Mouse (Mus musculus): ENCODE data around the gene Atp1b2.

Atp1b2 gene

DNA sequence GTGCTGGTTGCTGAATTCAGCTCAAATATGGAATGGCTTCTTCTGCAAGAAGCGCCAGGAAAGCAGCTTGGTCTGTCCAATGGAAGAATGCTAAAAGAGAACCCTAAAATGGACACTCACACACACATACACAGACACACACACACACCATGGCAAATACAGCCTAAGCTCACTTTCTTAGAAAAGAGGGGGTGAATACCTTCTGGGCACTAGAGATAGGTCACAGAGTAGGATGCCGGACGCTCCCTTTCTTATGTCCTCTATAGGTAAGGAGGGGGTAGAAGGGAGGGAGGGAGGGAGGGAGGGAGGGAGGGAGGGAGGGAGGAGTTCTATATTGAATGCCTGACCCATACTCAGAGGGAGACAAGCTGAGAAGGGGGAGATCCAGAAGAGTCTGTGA, 2.8 kb upstream of the Atp1b2 start:
- no peak for DNase-seq (ENCODE audit: low spot score in 2 of 2)

DNA sequence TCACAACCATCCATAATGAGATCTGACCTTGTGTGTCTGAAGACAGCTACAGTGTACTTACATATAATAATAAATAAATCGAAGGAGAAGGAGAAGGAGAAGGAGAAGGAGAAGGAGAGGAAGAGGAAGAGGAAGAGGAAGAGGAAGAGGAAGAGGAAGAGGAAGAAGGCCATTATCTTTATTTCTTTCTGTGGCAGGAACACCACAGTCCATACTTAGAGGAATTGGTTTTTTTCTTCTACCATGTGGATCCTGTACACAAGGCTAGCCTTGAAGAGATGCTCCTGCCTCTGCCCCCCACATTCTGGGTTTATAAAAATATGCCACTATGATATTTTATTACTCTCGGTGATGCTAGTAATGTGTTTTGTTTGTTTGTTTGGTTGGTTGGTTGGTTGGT, 1.1 kb upstream of the Atp1b2 start:
- no peak for DNase-seq (ENCODE audit: low spot score in 2 of 2)

DNA sequence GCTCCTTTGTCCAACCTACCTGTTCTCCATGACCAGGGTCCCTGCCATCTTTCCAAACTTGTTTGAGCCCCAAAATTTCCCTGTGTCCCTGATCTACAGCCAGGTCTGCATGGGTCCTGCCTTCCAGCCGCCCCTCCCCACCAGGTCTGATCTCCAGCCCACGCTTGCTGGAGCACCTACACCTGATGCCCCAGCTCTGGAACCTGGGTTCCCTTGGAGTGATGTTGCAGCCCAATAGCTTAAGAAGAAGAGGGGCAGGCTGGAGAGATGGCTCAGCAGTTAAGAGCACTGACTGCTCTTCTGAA, 701 bp upstream of the Atp1b2 start:
- DNase-seq (ENCODE audit: low spot score in 2 of 2): no peak

DNA sequence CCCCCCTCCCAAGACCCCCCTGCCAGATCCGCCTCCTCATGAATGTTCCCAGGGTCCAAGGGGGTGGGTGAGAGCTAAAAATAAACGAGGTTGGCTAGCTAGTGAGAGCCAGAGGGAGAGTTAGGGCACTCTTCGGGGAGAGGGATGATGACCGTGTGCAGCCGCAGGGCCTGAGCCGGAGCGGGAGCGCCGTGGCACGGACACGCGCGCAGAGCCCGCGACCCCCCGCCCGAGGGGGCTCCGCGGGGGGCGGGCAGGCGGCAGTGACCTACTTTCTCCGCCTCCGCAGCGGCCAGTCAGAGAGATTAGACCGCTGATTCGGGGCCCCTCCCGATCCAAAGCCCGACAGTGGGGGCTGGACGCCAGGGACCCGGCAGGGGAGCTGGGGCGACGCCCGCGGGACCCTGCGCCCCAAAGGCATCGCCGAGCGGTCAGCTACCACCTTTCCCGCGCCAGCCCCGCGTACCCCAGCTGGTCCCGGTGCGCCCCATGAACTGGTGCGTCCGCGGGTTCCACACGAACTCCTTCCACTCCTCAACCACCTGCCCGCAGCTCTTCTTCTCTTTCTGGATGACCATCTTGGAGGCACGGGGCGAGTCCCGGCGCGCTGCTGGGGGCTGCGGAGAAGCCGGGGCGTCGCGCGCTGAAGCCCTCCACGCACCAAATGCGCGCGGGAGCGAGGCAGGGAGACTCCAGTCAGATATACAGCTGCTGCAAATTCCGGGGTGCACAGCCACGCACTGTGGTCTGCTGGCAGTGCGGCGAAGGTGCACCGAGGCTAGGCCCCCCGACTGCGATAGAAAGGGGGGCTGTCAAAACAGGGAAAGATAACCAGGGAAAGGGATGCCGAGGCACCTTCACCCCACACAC, 712 bp downstream of the Atp1b2 start:
- no peak for DNase-seq (ENCODE audit: low spot score in 2 of 2)

DNA sequence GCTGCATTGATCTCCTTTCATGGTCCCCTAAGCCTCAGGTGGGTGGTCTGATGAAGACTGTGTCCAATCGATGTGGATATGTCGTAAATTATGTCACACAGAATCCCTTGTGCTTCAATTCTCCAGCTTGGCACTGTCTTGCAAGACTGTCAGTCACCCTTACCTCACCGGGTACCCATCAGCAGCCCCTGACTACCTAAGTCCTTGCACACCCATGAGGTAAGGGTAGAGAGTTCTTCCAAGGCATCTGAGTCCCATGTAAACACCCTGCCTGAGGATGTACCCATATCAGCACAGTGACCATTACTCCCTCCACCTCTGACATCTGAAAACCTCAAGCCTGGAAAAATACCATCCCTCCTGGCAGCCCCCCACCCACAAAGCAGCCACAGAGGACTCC, 1.4 kb downstream of the Atp1b2 start:
- DNase-seq (ENCODE audit: low spot score in 2 of 2): no peak

DNA sequence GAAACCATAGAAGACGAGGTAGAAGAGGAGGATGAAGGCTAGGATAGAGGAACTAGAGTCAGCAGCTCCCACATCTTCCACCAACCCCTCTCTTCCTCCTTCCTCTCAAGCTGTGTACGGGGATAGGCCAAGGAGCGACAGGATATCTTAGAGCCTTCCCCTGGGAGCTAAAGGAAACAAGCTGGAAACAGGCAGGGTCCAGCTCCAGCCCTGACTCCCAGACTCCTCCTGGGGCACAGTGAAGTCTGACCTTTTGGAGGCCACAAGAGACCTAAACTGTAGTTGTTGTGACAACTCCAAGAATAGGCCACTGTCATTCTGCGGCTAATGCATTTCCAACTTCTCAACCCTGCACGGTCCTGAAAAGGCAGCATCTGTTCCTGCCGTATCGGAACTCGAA, 2.2 kb downstream of the Atp1b2 start:
- DNase-seq (ENCODE audit: low spot score in 2 of 2): no peak

DNA sequence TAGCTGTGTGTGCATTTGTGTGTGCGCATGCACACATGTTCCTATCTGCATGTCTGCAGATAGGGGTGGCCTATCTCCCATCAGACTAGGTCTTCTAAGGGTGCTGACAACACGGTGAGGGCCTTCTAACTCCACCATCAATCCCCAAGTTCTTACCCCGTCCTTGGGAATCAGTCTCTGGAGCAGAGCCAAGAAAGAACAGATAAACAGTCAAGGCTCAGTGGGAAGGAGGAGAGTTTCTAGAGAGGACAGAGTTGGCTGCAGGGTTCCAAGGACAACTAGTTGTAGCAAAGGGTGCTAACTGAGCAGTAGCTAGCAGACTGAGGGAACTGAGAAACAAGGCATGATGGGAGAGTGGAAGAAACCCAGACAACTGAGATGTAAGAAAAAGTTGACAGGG, 4.0 kb downstream of the Atp1b2 start:
- no peak for DNase-seq (ENCODE audit: low spot score in 2 of 2)

DNA sequence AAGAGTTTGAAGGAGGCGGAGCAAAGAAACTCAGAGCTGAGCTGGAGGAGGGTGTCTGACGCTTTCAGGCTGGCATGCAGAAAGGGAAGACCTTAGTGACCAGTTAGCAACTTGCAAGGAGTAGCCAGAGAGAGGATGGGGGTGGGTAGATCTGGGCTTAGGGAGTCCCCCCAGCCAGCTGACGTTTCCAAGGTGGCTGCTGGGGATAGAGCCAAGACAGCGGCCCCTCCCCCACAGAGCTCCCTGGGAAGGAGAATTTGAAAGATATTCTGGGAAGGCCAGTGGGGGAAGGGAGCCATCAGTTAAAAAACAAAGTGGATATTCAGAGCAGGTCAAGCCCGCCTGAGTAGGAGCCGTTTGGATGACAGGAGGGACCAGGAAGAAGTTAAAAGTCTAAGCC, 5.6 kb downstream of the Atp1b2 start:
- peak; percentile 51 to 58 for DNase-seq (ENCODE audit: low spot score in 2 of 2)

DNA sequence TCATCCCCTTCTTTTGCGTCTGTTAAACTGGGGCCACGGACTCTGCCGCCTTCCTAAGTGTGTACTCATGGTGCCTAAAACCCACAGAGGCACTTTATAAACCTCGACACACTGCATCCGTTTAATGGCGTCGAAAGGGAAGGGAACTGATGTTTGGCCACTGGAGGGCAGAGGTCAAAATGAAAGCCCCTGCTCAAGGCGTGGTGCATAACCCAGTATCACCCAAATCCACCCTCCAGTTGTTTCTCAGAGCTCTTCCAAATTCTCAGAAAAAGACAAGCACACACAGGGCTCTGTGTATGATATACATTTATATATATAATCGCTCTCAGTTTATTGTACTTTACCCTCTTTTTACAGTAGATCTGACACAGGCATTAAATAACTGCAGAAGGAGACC, 6.3 kb downstream of the Atp1b2 start:
- no peak for DNase-seq (ENCODE audit: low spot score in 2 of 2)

DNA sequence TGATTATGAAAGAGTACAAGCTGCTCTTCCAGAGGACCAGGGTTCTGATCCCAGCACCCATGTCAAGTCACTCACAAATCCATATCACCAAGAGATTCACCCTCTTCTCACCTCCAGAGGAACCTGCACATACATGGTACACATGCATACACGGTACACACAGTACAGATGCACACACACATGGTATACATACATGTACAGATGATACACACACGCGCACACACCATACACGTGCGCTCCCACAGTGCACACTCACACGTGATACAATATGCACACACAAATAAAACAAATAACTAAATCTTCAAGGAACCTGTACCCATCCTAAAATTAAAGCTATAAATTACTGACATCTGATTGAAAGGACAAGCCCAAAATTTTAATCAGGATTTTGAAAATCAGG, 10.9 kb downstream of the Atp1b2 start:
- no peak for DNase-seq (ENCODE audit: low spot score in 2 of 2)

DNA sequence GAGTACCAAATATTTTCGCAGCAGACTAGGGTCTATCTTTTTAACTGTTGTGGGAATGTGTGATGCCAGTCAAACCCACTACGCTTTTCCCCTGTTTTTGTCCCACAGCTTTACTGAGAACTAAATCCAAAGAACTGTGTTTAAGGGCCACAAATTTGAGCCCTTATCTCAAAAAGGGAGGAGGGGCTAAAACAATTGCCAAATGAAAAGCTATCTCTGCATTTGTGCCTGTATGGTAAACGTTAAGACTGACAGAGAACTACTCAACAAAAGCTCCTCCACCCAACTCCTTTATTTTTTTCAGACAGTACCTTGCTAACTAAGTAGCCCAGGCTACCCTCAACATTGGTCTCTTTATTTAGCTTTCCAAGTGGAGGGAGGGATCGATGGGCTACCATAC, 12.9 kb downstream of the Atp1b2 start:
- DNase-seq (ENCODE audit: low spot score in 2 of 2): no peak

DNA sequence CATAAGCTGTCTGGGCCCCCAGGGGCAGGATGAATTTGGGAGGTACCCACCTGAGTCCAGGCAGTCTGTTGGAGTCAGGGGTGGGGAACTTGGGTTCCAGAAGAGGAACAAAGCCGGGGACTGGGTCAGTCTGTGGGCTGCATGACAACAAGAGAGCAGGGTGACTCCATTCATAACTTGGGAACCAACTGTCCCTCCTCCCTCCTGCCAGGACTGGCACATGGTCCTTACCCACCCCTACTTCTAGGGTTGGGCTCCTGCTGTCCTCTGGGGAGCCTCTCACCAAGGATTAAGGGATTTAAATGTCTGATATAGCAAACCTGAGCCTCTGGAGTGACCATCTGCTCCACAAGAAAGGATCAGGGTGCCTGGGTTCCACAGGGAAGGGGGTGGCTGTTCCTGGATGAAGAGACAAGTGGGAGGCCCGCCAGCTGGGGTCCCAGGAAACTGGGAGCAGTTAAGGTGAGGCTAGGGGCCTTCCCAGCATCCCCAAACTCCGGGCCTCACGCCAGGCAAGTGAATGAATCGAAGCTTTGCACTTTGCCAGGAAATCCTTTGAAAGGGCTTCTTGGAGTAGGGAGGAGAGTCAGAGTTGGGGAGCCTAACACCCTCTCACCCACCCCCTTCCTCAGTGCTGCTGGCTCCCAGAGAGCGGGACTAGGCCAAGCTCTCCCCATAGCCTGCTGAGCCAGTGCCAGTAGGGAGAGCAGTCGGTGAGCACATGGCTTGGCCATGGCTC, 13.7 kb downstream of the Atp1b2 start:
- peak; percentile 58 to 67 for DNase-seq (ENCODE audit: low spot score in 2 of 2)

DNA sequence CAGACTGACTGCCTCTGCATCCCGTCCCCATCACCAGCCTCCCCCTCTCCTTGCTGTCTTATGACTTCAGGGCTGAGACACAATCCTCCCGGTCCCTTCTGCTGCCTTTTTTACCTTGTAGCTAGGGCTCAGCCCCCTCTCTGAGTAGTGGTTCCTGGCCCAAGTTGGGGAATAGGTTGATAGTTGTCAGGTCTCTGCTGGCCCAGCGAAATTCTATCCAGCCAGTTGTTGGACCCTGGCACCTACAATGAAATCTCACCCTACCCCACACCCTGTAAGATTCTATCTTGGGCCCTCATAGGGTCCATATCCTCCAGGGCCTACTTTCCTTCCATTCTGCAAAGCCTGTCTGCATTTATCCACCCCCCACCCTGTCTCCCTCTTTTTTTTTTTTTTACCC, 14.3 kb downstream of the Atp1b2 start:
- DNase-seq (ENCODE audit: low spot score in 2 of 2): no peak

DNA sequence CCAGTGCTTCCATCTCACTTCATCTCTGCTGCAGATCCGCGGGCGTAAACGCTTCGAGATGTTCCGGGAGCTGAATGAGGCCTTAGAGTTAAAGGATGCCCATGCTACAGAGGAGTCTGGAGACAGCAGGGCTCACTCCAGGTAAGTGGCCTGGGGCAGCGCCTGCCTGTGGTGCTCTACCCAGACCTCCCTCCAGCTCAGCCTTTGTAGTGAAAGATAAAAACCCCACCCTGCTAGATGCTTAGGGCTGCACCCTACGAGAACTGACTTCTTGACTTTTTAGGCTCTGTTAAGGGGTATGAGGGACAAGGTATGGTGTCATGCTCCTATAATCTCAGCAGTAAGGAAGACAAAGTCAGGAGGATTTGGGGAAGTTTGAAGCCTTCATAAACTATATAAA, 15.1 kb downstream of the Atp1b2 start:
- DNase-seq (ENCODE audit: low spot score in 2 of 2): no peak

DNA sequence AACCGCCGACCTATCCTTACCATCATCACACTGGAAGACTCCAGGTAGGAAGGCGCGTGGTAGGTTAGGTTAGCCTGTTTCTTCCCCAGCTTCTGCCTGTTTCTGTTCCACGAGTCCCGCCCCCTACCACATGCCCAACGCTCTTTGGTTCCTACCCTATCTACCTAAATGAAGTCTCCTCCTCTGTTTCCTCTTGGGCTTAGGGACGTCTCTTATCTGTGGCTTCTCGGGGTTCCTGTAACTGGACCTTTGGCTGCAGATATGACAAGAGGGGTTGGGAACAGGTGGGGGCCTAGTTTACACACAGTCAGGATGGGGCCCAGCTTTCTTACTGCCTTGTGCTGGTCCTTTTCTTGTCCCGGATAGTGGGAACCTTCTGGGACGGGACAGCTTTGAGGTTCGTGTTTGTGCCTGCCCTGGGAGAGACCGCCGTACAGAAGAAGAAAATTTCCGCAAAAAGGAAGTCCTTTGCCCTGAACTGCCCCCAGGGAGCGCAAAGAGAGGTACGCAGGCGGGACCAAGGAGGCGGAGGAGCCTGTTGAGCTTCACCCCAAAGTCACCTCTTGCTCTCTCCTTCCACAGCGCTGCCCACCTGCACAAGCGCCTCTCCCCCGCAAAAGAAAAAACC, 16.4 kb downstream of the Atp1b2 start:
- DNase-seq (ENCODE audit: low spot score in 2 of 2): no peak

DNA sequence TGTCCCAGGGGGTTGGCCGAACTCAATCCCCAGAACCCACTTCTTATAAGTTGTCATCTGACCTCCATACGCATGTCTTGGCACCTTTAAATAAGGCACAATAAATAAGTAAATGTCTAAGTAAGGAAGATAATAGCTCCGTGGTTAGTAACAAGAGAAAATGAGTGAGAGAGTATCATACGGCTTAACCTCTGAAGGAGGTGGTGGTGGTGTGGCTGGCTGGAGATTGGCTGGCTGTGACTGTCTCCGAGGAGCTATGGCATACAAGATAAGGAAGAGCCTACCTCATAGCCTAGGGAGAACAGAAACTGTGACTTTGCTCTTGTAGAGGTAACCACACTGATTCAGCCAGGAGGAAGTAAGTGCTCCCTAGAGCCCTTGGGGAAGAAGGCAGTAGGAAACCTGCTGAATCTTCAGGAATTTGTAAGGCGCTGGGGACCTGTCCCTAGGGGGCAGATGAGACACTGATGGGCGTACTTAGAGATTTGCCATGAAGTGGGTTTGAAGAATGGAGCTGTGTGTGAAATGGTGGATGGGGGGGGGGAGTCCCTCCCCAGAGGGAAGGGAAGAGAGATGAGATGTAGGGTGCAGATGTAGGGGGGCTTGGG, 19.9 kb downstream of the Atp1b2 start:
- no peak for DNase-seq (ENCODE audit: low spot score in 2 of 2)

DNA sequence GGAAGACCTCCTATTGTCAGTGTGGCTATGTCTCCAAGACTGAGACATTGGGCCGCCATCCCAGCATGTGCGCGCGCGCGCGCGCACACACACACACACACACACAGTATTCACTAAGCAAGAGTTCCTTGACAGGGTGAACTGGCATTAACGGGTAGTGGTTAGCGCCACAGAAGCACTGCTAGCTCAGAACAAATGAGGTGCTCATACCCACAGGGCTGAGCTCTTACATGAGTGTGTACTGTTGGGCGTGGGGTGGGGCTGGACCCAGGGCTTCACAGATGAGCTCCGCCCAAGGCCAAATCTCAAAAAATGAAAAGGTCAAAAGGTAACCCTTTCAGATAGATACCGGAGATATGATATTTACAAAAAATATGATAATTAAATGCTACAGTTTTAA, 20.8 kb downstream of the Atp1b2 start:
- DNase-seq (ENCODE audit: low spot score in 2 of 2): no peak

DNA sequence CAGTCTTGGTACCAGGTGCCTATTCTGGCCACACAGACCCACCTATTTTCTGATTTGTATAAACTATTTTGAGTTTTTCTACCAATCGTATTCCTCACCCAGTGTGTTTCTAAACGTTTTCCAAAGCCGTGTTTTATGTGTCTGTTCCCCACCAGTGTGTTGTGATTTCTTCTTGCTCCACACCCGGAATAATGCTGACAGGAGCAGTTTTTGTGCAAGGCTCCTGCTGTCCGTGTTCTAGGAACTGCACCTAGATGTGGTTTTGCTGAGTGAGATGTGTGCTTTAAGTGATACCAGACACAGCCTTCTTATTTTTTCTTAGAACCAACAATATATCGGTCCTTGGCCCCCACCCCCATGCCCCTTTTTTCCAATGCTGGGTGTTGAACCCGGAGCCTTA, 21.7 kb downstream of the Atp1b2 start:
- no peak for DNase-seq (ENCODE audit: low spot score in 2 of 2)

DNA sequence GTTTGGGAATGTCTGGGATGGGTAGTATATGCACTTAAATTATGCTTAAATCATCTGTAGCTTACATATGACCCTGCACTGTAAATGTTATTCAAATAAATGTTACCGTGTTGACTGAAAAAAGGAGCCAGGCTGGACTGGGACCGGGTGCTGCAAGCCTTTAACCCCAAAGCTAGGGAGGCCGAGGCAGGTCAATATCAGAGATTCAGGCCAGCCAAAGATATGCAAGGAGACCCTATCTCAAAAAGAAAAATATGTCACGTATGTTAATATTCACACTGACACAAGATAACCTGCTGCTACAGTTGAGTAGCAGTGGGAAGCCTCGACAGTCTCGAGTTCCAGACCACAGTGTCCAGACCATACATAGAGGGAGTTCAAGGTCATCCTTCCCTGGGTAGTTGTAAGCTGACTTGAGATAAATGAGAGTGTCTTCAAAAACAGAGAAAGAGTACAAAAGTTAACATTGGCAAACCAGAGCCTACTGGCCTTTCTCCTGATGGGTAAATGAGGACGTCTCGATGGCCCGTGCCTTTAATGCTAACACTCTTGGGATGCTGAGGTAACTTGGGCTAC, 23.4 kb downstream of the Atp1b2 start:
- no peak for DNase-seq (ENCODE audit: low spot score in 2 of 2)

DNA sequence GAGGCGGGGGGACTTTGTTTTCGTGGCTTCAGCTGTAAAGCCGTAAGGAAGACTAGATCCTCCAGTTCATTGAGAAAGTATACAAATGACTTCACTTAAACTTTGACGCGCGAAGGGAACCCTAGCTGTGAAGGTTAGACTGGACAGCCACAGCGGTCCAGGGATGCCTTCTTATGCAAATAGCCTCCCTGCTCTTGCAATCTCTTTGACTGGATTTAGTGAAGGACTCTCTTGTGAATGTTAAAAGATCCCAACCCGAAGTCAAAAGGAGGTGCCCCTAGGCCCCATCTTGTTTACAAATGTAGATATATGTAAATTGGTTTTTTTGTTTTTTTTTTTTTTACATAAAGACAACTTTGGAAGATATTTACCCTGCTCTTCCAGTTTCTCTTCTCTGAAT, 23.9 kb downstream of the Atp1b2 start:
- DNase-seq (ENCODE audit: low spot score in 2 of 2): no peak

DNA sequence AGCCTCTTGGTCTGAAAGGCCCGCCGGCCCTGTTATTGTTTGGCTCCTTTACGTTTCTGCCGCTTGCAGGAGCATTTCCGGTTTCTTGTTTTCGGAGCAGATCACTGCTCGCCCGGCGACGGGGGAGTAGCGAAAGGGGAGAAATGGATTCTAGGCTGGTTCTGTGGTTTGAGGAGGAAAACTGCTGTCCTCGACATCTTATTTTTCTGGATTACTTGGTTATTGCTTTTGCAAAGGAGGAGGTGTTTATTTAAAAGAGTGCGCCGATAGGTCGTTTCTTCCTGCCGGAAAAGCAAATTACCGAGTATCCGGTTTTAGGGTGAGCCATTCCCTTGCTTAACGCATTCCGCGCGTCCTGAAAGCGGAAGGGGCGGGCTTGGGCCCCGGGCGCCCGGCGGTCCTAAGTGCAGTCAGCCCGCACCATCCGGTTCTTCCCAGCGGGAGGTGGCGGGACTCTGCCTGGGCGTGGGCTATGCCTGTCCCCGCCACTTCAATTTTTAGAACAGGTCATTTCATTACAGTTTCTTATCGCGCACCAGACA, 24.5 kb downstream of the Atp1b2 start:
- DNase-seq (ENCODE audit: low spot score in 2 of 2): peak; percentile 86 to 92

DNA sequence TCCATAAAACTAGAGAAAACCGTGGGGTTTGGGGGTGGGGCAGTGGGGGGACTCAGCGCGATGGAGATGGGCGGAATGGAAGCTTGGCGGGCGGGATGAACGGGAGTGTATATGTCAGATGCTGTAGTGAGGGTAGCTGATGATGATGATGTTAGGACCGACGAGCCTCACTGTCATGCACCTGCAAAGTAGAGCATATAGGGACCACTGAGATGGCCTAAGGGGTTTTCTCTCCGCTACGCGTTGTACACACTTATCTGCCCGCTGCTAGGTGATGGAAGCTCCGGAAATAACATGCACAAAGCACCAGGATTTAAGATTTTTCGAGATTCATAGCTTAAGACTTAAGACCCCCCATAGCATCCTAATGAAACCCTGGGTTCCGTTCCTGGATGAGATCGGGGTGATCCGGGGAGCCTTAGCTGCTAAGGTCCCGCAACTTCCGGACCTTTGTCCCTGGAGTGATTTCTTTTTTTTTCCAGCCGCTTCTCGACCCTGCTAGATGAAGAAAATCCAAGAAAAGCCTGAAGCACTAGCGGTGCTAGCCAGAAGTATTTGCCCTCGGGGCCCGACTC, 25.1 kb downstream of the Atp1b2 start:
- no peak for DNase-seq (ENCODE audit: low spot score in 2 of 2)

Data from right cerebral cortex, postnatal 36 days (tissue).